Mouse (Mus musculus) thymus, postnatal 14 days (tissue): ENCODE measurements around the gene Pik3cg.

Experiments
- DNase-seq: peaks from one replicate; pipeline ENCODE4 v3.0.0; 2021

Pik3cg gene

GRCm38 (mm10) chr12:32201070-32201585 lies 7.3 kb downstream of the Pik3cg start:
- no peak for DNase-seq

GRCm38 (mm10) chr12:32200387-32201069 lies 7.9 kb downstream of the Pik3cg start:
- no peak for DNase-seq

- DNase-seq = no peak
Observed at GRCm38 (mm10) chr12:32199422-32199821, 9.0 kb downstream of the Pik3cg start.

GRCm38 (mm10) chr12:32198025-32198424 lies 10.4 kb downstream of the Pik3cg start:
- DNase-seq = no peak

- DNase-seq = no peak
Observed at GRCm38 (mm10) chr12:32195000-32195399, 13.5 kb downstream of the Pik3cg start.

GRCm38 (mm10) chr12:32194358-32194757 lies 14.1 kb downstream of the Pik3cg start:
- no peak for DNase-seq

GRCm38 (mm10) chr12:32190927-32191326 lies 17.5 kb downstream of the Pik3cg start:
- DNase-seq = no peak

- no peak for DNase-seq
Observed at GRCm38 (mm10) chr12:32187668-32188236, 20.7 kb downstream of the Pik3cg start.

- no peak for DNase-seq
Observed at GRCm38 (mm10) chr12:32186627-32187255, 21.7 kb downstream of the Pik3cg start.

GRCm38 (mm10) chr12:32184874-32185273 lies 23.6 kb downstream of the Pik3cg start:
- DNase-seq = no peak

GRCm38 (mm10) chr12:32183584-32183983 lies 24.9 kb downstream of the Pik3cg start:
- no peak for DNase-seq

GRCm38 (mm10) chr12:32182632-32183419 lies 25.6 kb downstream of the Pik3cg start:
- no peak for DNase-seq

GRCm38 (mm10) chr12:32181885-32182284 lies 26.6 kb downstream of the Pik3cg start:
- no peak for DNase-seq

- no peak for DNase-seq
Observed at GRCm38 (mm10) chr12:32174437-32174836, 34.0 kb downstream of the Pik3cg start.

- DNase-seq = no peak
Observed at GRCm38 (mm10) chr12:32172826-32173225, 35.6 kb downstream of the Pik3cg start.

GRCm38 (mm10) chr12:32169164-32169563 lies 39.3 kb downstream of the Pik3cg start:
- no peak for DNase-seq

GRCm38 (mm10) chr12:32168751-32169150 lies 39.7 kb downstream of the Pik3cg start:
- DNase-seq = peak; percentile 78

GRCm38 (mm10) chr12:32163706-32164105 lies 44.8 kb downstream of the Pik3cg start:
- DNase-seq = no peak

GRCm38 (mm10) chr12:32158757-32159156 lies 49.7 kb downstream of the Pik3cg start:
- DNase-seq = no peak

- no peak for DNase-seq
Observed at GRCm38 (mm10) chr12:32146606-32147005, 61.9 kb downstream of the Pik3cg start.

- DNase-seq = no peak
Observed at GRCm38 (mm10) chr12:32145651-32146050, 62.8 kb downstream of the Pik3cg start.

- peak; percentile 87 for DNase-seq
Observed at GRCm38 (mm10) chr12:32144513-32144912, 63.9 kb downstream of the Pik3cg start.

GRCm38 (mm10) chr12:32143782-32144181 lies 64.7 kb downstream of the Pik3cg start:
- no peak for DNase-seq
